ENCODE assay signal across 31 mouse cellular contexts in the genomic region with DNA sequence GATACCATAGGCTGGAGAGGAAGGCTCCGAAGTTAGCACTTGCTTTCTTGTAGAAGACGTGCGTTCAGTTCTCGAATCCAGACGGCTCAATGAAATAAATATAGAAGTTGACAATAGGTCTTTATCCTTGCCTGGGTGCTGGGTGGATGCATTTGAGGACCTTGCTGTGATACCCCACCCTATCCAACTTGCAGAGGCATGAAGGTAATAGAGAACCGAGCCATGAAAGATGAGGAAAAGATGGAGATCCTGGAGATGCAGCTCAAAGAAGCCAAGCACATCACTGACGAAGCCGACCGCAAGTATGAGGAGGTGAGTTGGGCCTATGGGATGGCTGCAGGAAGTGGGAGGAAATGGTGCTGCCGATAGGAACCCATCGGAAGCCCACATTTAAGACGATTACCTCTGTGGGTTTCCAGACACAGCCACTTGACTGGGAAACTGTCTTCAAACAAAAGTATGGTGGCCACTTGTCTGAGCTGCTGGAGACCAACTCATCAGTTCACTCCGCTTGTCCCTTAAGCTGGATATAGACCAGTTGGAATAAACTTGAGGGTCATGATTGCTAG. TPM values are rescaled to one million over a fixed set of nuclear protein-coding genes. Genes with fewer than 3 reads are reported as not detected.
DNase-seq lines count a peak whose midpoint lies in the region; ATAC-seq and TF ChIP-seq lines count a peak whose summit lies in the region.
"Had no signal": no experiment of that assay in that cellular context is flagged by ENCODE, and none has a peak within 500 bp of the region (broad histone marks: within the 10 kb centered on the region; RNA-seq: fewer than 3 reads in every experiment).

No protein-coding gene starts in this region.

- no peaks in the 10 kb centered on the region for H3K9me3 ChIP-seq in megakaryocyte, embryonic 14.5 days
- H3K9me3 ChIP-seq: heart, embryonic 15.5 days; hindbrain, embryonic 10.5 days; hindbrain, embryonic 13.5 days had no signal

- H3K27ac ChIP-seq in bone marrow macrophage, adult 2 months (ENCODE audit: insufficient read depth, low read depth, low read length), result peak overlapping the region; percentile 73; the same call in 1 of the 2 replicates
- peak overlapping the region; percentile 73 for H3K27ac ChIP-seq in macrophage
- H3K27ac ChIP-seq: gastrocnemius, adult 2 months; heart, embryonic 15.5 days; hindbrain, embryonic 10.5 days; hindbrain, embryonic 13.5 days had no signal

- WGBS in macrophage (ENCODE audit: missing documents), result 91% methylated on average over 13 of the region's 13 CpGs

- ATAC-seq in megakaryocyte, adult 5-6 weeks (ENCODE audit: poor library complexity, severe bottlenecking), result no peak
- ATAC-seq: CD4-positive, CD25-positive, alpha-beta regulatory T cell, adult 4 months; forebrain, embryonic 14.5 days; forebrain, postnatal 0 days; hindbrain, embryonic 16.5 days; intestine, postnatal 0 days had no signal

- H3K27me3 ChIP-seq in megakaryocyte, embryonic 14.5 days (replicated peaks), result no peaks in the 10 kb centered on the region
- H3K27me3 ChIP-seq: heart, embryonic 15.5 days; hindbrain, embryonic 13.5 days had no signal

- H3K4me1 ChIP-seq in megakaryocyte, embryonic 14.5 days, result peaks cover 100% of the 10 kb centered on the region
- peaks cover 40% of the 10 kb centered on the region for H3K4me1 ChIP-seq in bone marrow macrophage, adult 2 months (ENCODE audit: control insufficient read depth, insufficient read depth, low read length)
- H3K4me1 ChIP-seq: hindbrain, embryonic 13.5 days had no signal

- peaks cover 87% of the 10 kb centered on the region for H3K79me2 ChIP-seq in macrophage (ENCODE audit: inconsistent target)

- peaks cover 98% of the 10 kb centered on the region for H3K36me3 ChIP-seq in megakaryocyte, embryonic 14.5 days (replicated peaks; ENCODE audit: low read length)
- H3K36me3 ChIP-seq in macrophage (ENCODE audit: inconsistent target), result peaks cover 83% of the 10 kb centered on the region

- TF ChIP-seq CTCF in bone marrow macrophage, adult 2 months (IDR thresholded peaks at IDR 0.05; ENCODE audit: low read depth, low read length), result no peak

- H3K4me3 ChIP-seq in megakaryocyte, embryonic 14.5 days (replicated peaks), result peak overlapping the region; percentile 46
- no peak overlapping the region for H3K4me3 ChIP-seq in bone marrow macrophage, adult 2 months (ENCODE audit: insufficient read depth, low read length)
- H3K4me3 ChIP-seq in macrophage (ENCODE audit: inconsistent target), result no peak overlapping the region
- H3K4me3 ChIP-seq: gastrocnemius, adult 2 months; heart, embryonic 15.5 days; hindbrain, embryonic 10.5 days; hindbrain, embryonic 13.5 days had no signal

- DNase-seq in heart, adult 11 months, result peak; percentile 66
- no peak for DNase-seq in heart, adult 8-10 months (ENCODE audit: low spot score)
- no peak for DNase-seq in embryo, embryonic 10 days (ENCODE audit: low spot score)
- DNase-seq in adrenal gland, postnatal 14 days, result no peak
- DNase-seq: adrenal gland, adult 2 months; adrenal gland, postnatal 25 days; B cell, adult 2 months; cerebellum, adult 18-20 months; cerebellum, adult 9-10 months; cerebellum, postnatal 14 days; forebrain, postnatal 0 days; gastrocnemius, adult 2 months; gastrocnemius, postnatal 14 days; heart, adult 18-20 months; heart, postnatal 10 days; heart, postnatal 36 days had no signal

- no peak for TF ChIP-seq POLR2A in bone marrow macrophage, adult 2 months (IDR thresholded peaks at IDR 0.05; ENCODE audit: borderline replicate concordance, low read depth, low read length)

RNA-seq across cellular contexts. Expression of gene Tpm4, which starts 8.6 kb away (rescaled TPM):
- total RNA-seq in heart, adult 8-10 months (2022), result 100 to 1,000 TPM in 1 of 4 experiments, 10 to 100 TPM in 3; 58.6 to 106 (median 81.9) TPM
- polyA plus RNA-seq in megakaryocyte, embryonic 14.5 days (2012; ENCODE audit: insufficient read depth, low replicate concordance), result 84.6 and 1,037 TPM in 2 replicates
- 301 and 308 TPM in 2 replicates for total RNA-seq in megakaryocyte, adult 5-6 weeks (2015)
- 515 and 545 TPM in 2 replicates for total RNA-seq in megakaryocyte, adult 5-6 weeks (2017)
- 235 and 239 TPM in 2 replicates for polyA plus RNA-seq in bone marrow macrophage, adult 2 months (2012; ENCODE audit: insufficient read depth, insufficient read length, missing spikeins)
- 100 to 1,000 TPM in 11 of 26 experiments, 10 to 100 TPM in 15; 26.6 to 355 (median 78.7) TPM for total RNA-seq in macrophage (2018; cell fraction: chromatin; rRNA removed)
- total RNA-seq in macrophage (2018; cell fraction: cytosol; rRNA removed), result 100 to 1,000 TPM in 25 of 26 experiments, 10 to 100 TPM in 1; 96.9 to 415 (median 181) TPM
- 100 to 1,000 TPM in 15 of 26 experiments, 10 to 100 TPM in 11; 63.2 to 384 (median 112) TPM for total RNA-seq in macrophage (2018; cell fraction: nucleus; rRNA removed)
- polyA plus RNA-seq in macrophage (2018), result 152 to 252 TPM (median 227 TPM) in 3 replicates
- total RNA-seq in adrenal gland, postnatal 14 days (2021), result 286 and 295 TPM in 2 replicates

RNA-seq across cellular contexts. Expression of gene Rab8a, which starts 17.7 kb away (rescaled TPM):
- total RNA-seq in heart, adult 8-10 months (2022), result 10 to 100 TPM; 14.6 to 25.3 (median 19.5) TPM
- polyA plus RNA-seq in megakaryocyte, embryonic 14.5 days (2012; ENCODE audit: insufficient read depth, low replicate concordance), result 48.8 and 66.5 TPM in 2 replicates
- 63.8 and 66.5 TPM in 2 replicates for total RNA-seq in megakaryocyte, adult 5-6 weeks (2015)
- 436 and 580 TPM in 2 replicates for total RNA-seq in megakaryocyte, adult 5-6 weeks (2017)
- polyA plus RNA-seq in bone marrow macrophage, adult 2 months (2012; ENCODE audit: insufficient read depth, insufficient read length, missing spikeins), result 113 and 128 TPM in 2 replicates
- total RNA-seq in macrophage (2018; cell fraction: chromatin; rRNA removed), result 10 to 100 TPM; 25.2 to 91.2 (median 49.4) TPM
- total RNA-seq in macrophage (2018; cell fraction: cytosol; rRNA removed), result 100 to 1,000 TPM in 20 of 26 experiments, 10 to 100 TPM in 6; 84.0 to 178 (median 122) TPM
- 10 to 100 TPM; 26.0 to 87.1 (median 45.7) TPM for total RNA-seq in macrophage (2018; cell fraction: nucleus; rRNA removed)
- 103 to 457 TPM (median 106 TPM) in 3 replicates for polyA plus RNA-seq in macrophage (2018)
- 64.5 and 66.1 TPM in 2 replicates for total RNA-seq in adrenal gland, postnatal 14 days (2021)

RNA-seq across cellular contexts. Expression of gene Olfr374, which starts 36.5 kb away (rescaled TPM):
- not detected for total RNA-seq in heart, adult 8-10 months (2022)
- polyA plus RNA-seq in megakaryocyte, embryonic 14.5 days (2012; ENCODE audit: insufficient read depth, low replicate concordance), result not detected in 2 replicates
- not detected in 2 replicates for total RNA-seq in megakaryocyte, adult 5-6 weeks (2015)
- total RNA-seq in megakaryocyte, adult 5-6 weeks (2017), result not detected in 2 replicates
- polyA plus RNA-seq in bone marrow macrophage, adult 2 months (2012; ENCODE audit: insufficient read depth, insufficient read length, missing spikeins), result 0.32 and 0.52 TPM in 2 replicates
- under 1 TPM in 4 of 26 experiments, not detected in 22; 0.05 to 0.57 (median 0.12) TPM for total RNA-seq in macrophage (2018; cell fraction: chromatin; rRNA removed)
- total RNA-seq in macrophage (2018; cell fraction: cytosol; rRNA removed), result not detected
- not detected for total RNA-seq in macrophage (2018; cell fraction: nucleus; rRNA removed)
- polyA plus RNA-seq in macrophage (2018), result not detected in 3 replicates
- total RNA-seq in adrenal gland, postnatal 14 days (2021), result not detected in 2 replicates
- total RNA-seq: adrenal gland, adult 2 months; adrenal gland, postnatal 25 days; forebrain, postnatal 0 days; gastrocnemius, adult 2 months; gastrocnemius, postnatal 14 days; gastrocnemius, postnatal 4 days; heart, adult 18-20 months; heart, postnatal 10 days; heart, postnatal 36 days had no signal
- polyA plus RNA-seq: adrenal gland, adult 2 months; forebrain, embryonic 11.5 days; forebrain, embryonic 14.5 days; forebrain, postnatal 0 days; heart, embryonic 11.5 days; heart, embryonic 15.5 days; hindbrain, embryonic 10.5 days; intestine, postnatal 0 days had no signal

RNA-seq across cellular contexts. Expression of gene Hsh2d, which starts 46.1 kb away (rescaled TPM):
- total RNA-seq in heart, adult 8-10 months (2022), result not detected
- 2.3 and 4.8 TPM in 2 replicates for polyA plus RNA-seq in megakaryocyte, embryonic 14.5 days (2012; ENCODE audit: insufficient read depth, low replicate concordance)
- 8.3 and 12.3 TPM in 2 replicates for total RNA-seq in megakaryocyte, adult 5-6 weeks (2015)
- total RNA-seq in megakaryocyte, adult 5-6 weeks (2017), result 6.7 and 6.9 TPM in 2 replicates
- polyA plus RNA-seq in bone marrow macrophage, adult 2 months (2012; ENCODE audit: insufficient read depth, insufficient read length, missing spikeins), result 0.29 TPM in 1 of 2 replicates, not detected in the other
- 1 to 10 TPM in 7 of 26 experiments, under 1 TPM in 11, not detected in 8; 0.37 to 1.9 (median 0.94) TPM for total RNA-seq in macrophage (2018; cell fraction: chromatin; rRNA removed)
- total RNA-seq in macrophage (2018; cell fraction: cytosol; rRNA removed), result 1 to 10 TPM in 12 of 26 experiments, under 1 TPM in 14; 0.09 to 4.3 (median 0.71) TPM
- total RNA-seq in macrophage (2018; cell fraction: nucleus; rRNA removed), result 1 to 10 TPM in 14 of 26 experiments, under 1 TPM in 8, not detected in 4; 0.45 to 6.1 (median 2.4) TPM
- polyA plus RNA-seq in macrophage (2018), result 0.14 to 0.27 TPM (median 0.20 TPM) in 3 replicates
- total RNA-seq in adrenal gland, postnatal 14 days (2021), result 0.94 TPM in 1 of 2 replicates, not detected in the other
- total RNA-seq: adrenal gland, adult 2 months; adrenal gland, postnatal 25 days; forebrain, postnatal 0 days; gastrocnemius, adult 2 months; gastrocnemius, postnatal 14 days; gastrocnemius, postnatal 4 days; heart, postnatal 10 days; heart, postnatal 36 days had no signal
- polyA plus RNA-seq: adrenal gland, adult 2 months; embryonic facial prominence, embryonic 11.5 days; forebrain, embryonic 11.5 days; forebrain, embryonic 14.5 days; forebrain, postnatal 0 days; hindbrain, embryonic 10.5 days; hindbrain, embryonic 13.5 days; hindbrain, embryonic 16.5 days had no signal
